Mouse (Mus musculus): ENCODE measurements around the gene Cdh4. TPM values are rescaled to one million over a fixed set of nuclear protein-coding genes. Genes with fewer than 3 reads are reported as not detected.
A peak's percentile ranks its signal among the peaks of the same experiment; 100 is the strongest.

The Cdh4 gene
- polyA plus RNA-seq, 1 experiment from 2014 or later = 32.7 TPM

DNA sequence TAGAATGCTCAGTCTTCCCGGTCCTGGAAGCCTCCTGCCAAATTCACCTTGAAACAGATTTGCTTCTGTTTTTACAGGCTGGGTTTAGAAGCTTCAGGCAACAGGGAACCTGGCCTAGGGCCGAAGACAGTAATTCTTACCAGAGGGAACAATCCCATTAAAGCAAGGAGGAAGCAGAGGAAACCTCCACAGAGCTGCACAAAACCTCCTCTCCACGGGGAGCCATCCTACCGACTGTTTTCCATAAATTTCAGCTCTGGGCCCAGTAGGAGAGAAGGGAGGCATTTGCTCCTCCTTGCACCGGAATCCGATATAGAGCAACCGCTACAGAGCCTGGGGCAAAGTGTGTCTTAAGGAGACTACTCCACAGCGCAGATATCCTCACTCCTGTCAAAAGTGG is 79.9 kb downstream of the Cdh4 start:
- Histone ChIP-seq H3K4me2 (no peak overlapping the region), H3K9me3 (peaks cover 3% of the 10 kb centered on the region; the same call in 1 of the 2 replicates), H3K4me3 (no peak overlapping the region), H3K36me3 (no peaks in the 10 kb centered on the region), H3K9ac (peak overlapping the region; percentile 14; the same call in 1 of the 2 replicates), H3K4me1 (replicated peaks) (peaks cover 78% of the 10 kb centered on the region), H3K27ac (replicated peaks) (peak overlapping the region; percentile 29; the same call in 1 of the 2 replicates), H3K27me3 (peaks cover 8% of the 10 kb centered on the region)
- ATAC-seq (ENCODE audit: low read depth) = peak; percentile 19; the same call in 1 of the 2 replicates
- 11% methylated on average over 8 of the region's 8 CpGs for WGBS

DNA sequence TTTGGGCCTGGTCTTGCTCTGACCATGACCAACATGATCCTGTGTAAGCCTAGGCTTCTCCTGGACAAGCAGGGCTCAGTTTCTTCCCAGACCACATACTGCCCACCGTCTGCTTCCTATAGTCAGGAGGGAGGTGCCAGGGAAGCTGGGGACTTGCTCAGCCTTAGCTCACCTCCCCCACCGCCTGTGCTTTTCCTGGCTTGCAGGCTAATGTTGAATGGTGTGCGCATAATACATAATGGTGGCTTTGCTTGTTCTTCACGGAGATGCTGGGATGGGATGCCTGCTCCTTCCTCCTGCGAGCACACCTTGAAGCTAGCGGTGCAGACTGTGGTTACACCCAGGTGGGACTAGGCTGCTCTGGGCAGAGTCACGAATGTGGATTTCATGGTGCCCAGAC is 84.7 kb downstream of the Cdh4 start:
- no peak overlapping the region for H3K9ac ChIP-seq
- no peak overlapping the region for H3K4me3 ChIP-seq
- no peaks in the 10 kb centered on the region for H3K9me3 ChIP-seq
- no peak overlapping the region for H3K27ac ChIP-seq (replicated peaks)
- 69% methylated on average over 7 of the region's 7 CpGs for WGBS
- H3K4me1 ChIP-seq (replicated peaks) = peaks cover 51% of the 10 kb centered on the region
- H3K4me2 ChIP-seq = no peak overlapping the region
- no peaks in the 10 kb centered on the region for H3K36me3 ChIP-seq
- ATAC-seq (ENCODE audit: low read depth) = no peak
- H3K27me3 ChIP-seq = peaks cover 13% of the 10 kb centered on the region

DNA sequence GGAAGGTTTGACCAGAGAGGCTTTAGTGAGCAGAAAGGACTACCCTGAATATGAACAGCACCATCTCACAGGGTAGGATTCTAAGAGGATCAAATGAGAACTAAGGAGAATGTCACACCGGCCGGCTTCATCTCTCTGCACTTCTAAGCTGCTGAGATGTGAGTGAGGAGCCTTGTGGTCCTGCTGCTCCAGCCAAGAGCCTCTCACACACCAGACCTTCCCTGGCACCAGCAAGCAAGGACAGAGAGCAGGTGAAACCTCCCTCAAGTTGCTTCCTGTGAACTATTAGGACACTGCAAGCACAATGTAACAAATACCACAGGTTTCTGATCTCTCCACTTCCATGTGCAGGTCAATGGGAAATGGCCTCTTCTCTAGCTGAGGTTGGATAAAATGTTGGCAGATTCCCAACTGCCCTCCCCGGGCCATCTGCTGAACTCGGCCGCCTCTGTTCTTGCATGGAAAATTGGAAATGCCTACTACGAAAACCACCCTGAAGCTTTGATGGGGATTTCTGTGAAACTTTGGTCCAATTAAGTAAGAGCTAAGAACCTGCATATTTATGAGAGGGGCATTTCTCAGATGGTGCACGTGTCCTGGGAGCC is 88.3 kb downstream of the Cdh4 start:
- no peak overlapping the region for H3K4me2 ChIP-seq
- H3K9ac ChIP-seq = no peak overlapping the region
- peaks cover 6% of the 10 kb centered on the region; the same call in 1 of the 2 replicates for H3K27me3 ChIP-seq
- no peaks in the 10 kb centered on the region for H3K36me3 ChIP-seq
- peaks cover 39% of the 10 kb centered on the region for H3K4me1 ChIP-seq (replicated peaks)
- H3K4me3 ChIP-seq = no peak overlapping the region
- no peak overlapping the region for H3K27ac ChIP-seq (replicated peaks)
- no peak for ATAC-seq (ENCODE audit: low read depth)
- WGBS = 54% methylated on average over 7 of the region's 7 CpGs
- H3K9me3 ChIP-seq = no peaks in the 10 kb centered on the region

DNA sequence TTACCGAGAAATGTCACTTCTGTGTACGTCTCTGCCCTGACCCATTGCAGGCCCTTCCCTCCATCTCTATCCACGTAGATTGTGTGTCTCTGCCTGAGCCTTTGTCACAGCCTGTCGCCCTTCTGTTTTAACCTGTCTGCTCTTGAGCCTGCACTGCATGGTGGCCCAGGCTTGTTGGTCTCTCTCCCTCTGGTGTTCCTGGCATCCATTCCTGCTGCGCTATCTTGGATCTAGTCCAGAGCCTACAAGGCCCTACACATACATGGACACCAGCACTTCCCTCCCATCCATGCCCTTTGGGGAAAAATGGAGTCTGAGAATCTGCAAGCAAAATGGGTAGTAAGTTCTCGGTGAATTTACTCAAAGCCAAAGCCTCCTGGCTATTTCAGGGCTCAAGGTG is 91.0 kb downstream of the Cdh4 start:
- WGBS = 83% methylated on average over 6 of the region's 6 CpGs
- no peak overlapping the region for H3K4me2 ChIP-seq
- H3K9ac ChIP-seq = 0 out of 2 replicates have a peak overlapping the region, but pooled peaks have one; percentile 13
- H3K9me3 ChIP-seq = no peaks in the 10 kb centered on the region
- no peaks in the 10 kb centered on the region for H3K36me3 ChIP-seq
- H3K27ac ChIP-seq (replicated peaks) = no peak overlapping the region
- no peak overlapping the region for H3K4me3 ChIP-seq
- no peak for ATAC-seq (ENCODE audit: low read depth)
- H3K27me3 ChIP-seq = peaks cover 6% of the 10 kb centered on the region; the same call in 1 of the 2 replicates
- peaks cover 48% of the 10 kb centered on the region for H3K4me1 ChIP-seq (replicated peaks)

DNA sequence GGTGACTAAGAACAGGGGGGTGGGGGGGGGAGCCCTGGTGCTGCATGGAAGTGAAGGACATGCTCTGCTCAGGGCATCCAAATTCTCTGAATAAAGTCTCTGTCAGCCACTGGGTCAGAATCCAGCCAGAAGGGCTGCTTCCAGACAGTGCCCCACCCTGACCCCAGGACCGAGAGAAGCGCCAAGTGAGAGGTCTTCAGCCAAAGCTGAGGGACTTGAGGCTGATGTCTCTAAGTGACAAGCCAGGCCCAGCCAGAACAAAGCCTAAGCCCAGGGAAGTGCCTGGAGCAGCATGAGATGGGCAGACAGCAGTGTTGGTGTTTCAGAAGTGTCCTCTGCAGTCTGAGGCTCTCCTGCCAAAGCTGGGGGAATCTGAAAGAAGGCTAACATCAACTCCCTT is 91.7 kb downstream of the Cdh4 start:
- Histone ChIP-seq H3K4me2 (no peak overlapping the region), H3K9ac (no peak overlapping the region), H3K36me3 (no peaks in the 10 kb centered on the region), H3K4me1 (replicated peaks) (peaks cover 55% of the 10 kb centered on the region), H3K9me3 (no peaks in the 10 kb centered on the region), H3K27me3 (peaks cover 2% of the 10 kb centered on the region; the same call in 1 of the 2 replicates), H3K27ac (replicated peaks) (no peak overlapping the region), H3K4me3 (no peak overlapping the region)
- 74% methylated on average over 2 of the region's 2 CpGs for WGBS
- no peak for ATAC-seq (ENCODE audit: low read depth)

DNA sequence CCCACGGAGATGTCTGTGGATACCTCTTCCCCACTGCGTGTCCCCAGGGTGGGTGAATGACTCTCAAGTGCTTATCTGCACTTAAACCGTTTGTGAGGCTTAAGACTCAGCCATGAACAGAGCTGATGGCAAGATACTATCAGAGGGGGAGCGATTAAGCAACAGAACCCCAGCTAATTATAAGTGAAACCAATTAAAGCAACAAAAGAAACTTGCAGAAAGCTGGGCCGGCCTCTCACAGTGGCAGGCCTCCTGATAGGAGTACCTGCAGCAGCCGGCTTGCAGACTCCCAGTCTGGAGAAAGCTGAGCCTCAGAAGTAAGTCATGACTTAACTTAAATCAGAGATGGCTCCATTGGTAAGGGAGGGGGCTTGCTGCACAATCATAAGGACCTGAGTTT is 93.0 kb downstream of the Cdh4 start:
- Histone ChIP-seq H3K27me3 (no peaks in the 10 kb centered on the region), H3K4me3 (no peak overlapping the region), H3K36me3 (no peaks in the 10 kb centered on the region), H3K9ac (no peak overlapping the region), H3K4me2 (no peak overlapping the region), H3K27ac (replicated peaks) (peak overlapping the region; percentile 49; the same call in 1 of the 2 replicates), H3K9me3 (no peaks in the 10 kb centered on the region), H3K4me1 (replicated peaks) (peaks cover 68% of the 10 kb centered on the region)
- WGBS = 20% methylated on average over 6 of the region's 6 CpGs
- no peak for ATAC-seq (ENCODE audit: low read depth)

DNA sequence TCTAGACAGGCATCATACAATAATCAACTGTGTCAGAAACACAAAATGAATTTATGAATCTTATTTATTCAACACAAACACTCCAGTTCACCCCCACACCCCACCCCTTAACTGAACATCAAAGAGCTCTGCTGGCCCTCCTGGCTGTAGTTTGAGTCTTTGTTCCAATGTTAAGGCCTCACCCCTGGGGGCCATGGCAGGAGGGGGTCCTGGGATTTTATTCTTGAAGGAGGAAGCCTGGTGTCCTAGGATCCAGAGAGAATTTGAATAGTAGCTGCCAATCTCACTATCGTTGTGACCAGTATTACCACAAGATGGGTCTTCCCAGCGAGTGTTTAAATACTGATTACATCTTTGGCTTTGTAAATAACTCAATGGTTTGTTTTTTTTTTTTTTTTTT is 94.5 kb downstream of the Cdh4 start:
- no peak for ATAC-seq (ENCODE audit: low read depth)
- H3K9ac ChIP-seq = no peak overlapping the region
- WGBS = 8% methylated on average over 2 of the region's 2 CpGs
- H3K4me3 ChIP-seq = no peak overlapping the region
- peak overlapping the region; percentile 86 for H3K27ac ChIP-seq (replicated peaks)
- H3K4me2 ChIP-seq = no peak overlapping the region
- no peaks in the 10 kb centered on the region for H3K36me3 ChIP-seq
- peaks cover 57% of the 10 kb centered on the region for H3K4me1 ChIP-seq (replicated peaks)
- no peaks in the 10 kb centered on the region for H3K9me3 ChIP-seq
- H3K27me3 ChIP-seq = no peaks in the 10 kb centered on the region

DNA sequence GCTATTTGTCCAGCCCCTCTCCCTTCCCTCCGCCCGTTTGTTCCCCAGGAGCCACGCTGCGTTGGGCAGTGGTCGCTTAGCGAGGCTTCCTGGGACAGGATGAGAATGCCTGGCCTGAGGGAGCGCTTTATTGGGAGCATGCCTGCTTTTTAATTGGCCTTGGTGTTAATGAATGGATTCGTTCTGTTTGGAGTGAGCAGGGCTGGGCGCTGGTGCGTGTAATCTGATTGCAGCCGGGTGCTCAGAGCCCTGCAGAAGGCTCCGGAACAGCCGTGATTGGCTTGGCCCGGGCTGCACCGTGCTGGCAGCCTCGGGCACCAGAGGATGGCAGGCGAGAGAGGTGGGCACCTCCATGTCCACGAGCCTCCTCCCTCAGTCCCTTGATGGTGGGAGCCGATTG is 95.2 kb downstream of the Cdh4 start:
- Histone ChIP-seq H3K27me3 (no peaks in the 10 kb centered on the region), H3K4me1 (replicated peaks) (peaks cover 57% of the 10 kb centered on the region), H3K9ac (peak overlapping the region; percentile 54), H3K4me2 (peak overlapping the region; percentile 43), H3K9me3 (no peaks in the 10 kb centered on the region), H3K36me3 (no peaks in the 10 kb centered on the region), H3K27ac (replicated peaks) (peak overlapping the region; percentile 86), H3K4me3 (no peak overlapping the region)
- peak; percentile 96 for ATAC-seq (ENCODE audit: low read depth)
- 1% methylated on average over 19 of the region's 19 CpGs for WGBS

DNA sequence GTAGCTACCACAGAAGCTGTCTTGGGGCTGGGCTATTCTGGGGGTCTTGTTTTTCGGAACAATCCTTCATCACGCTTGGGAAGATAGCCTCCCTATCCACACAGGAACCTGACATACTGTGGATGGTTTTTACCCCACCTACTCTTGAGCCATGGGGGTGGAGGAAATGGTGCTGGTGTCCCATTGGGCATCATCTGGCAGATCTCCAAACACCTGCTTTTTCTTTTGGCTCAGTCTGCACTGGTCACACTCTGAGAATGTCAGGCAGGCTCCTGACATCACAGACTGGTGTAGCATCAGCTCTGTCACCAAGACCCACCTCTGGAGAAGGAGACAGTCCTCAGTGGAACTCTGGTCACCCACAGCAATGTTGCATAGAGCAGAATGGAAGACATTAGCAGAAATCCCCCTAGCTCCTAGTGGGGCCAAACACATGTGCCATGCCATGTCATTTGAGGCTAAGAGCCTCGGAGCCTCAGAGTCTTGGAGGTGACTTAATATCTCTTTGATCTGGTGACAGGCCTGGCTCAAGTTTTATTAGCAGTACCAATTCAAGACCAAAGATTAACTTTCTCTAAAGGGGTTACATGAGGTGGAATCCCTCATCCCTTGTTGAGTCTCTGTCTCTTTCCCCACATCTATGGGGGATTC is 95.7 kb downstream of the Cdh4 start:
- ATAC-seq (ENCODE audit: low read depth) = peak; percentile 48
- Histone ChIP-seq H3K4me3 (no peak overlapping the region), H3K4me1 (replicated peaks) (peaks cover 57% of the 10 kb centered on the region), H3K4me2 (peak overlapping the region; percentile 43), H3K27ac (replicated peaks) (peak overlapping the region; percentile 86), H3K9me3 (no peaks in the 10 kb centered on the region), H3K36me3 (no peaks in the 10 kb centered on the region), H3K9ac (peak overlapping the region; percentile 54), H3K27me3 (no peaks in the 10 kb centered on the region)
- WGBS = 22% methylated on average over 3 of the region's 3 CpGs

DNA sequence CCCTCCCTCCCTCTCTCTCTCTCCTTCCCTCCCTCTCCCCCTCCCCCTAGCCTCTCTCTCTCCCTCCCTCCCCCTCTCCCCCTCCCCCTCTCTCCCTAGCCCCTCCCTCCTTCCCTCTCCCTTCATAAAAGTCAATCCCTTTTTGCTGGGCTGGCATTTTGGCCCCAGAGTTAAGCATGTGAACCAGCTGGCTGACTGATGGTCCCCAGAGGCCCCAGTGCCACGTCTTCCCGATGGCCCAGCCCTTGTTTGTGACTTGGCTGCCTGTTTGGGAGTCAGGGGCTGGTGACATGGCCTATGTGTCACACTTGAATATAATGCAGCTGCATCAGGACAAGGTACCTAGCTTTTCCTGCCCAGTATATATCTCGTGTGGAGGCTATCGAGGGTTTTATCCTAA is 96.3 kb downstream of the Cdh4 start:
- Histone ChIP-seq H3K4me1 (replicated peaks) (peaks cover 51% of the 10 kb centered on the region), H3K9me3 (no peaks in the 10 kb centered on the region), H3K27me3 (no peaks in the 10 kb centered on the region), H3K36me3 (no peaks in the 10 kb centered on the region), H3K4me2 (no peak overlapping the region), H3K9ac (0 out of 2 replicates have a peak overlapping the region, but pooled peaks have one; percentile 34), H3K27ac (replicated peaks) (peak overlapping the region; percentile 35; the same call in 1 of the 2 replicates), H3K4me3 (no peak overlapping the region)
- WGBS = 33% methylated on average over 4 of the region's 4 CpGs
- no peak for ATAC-seq (ENCODE audit: low read depth)

DNA sequence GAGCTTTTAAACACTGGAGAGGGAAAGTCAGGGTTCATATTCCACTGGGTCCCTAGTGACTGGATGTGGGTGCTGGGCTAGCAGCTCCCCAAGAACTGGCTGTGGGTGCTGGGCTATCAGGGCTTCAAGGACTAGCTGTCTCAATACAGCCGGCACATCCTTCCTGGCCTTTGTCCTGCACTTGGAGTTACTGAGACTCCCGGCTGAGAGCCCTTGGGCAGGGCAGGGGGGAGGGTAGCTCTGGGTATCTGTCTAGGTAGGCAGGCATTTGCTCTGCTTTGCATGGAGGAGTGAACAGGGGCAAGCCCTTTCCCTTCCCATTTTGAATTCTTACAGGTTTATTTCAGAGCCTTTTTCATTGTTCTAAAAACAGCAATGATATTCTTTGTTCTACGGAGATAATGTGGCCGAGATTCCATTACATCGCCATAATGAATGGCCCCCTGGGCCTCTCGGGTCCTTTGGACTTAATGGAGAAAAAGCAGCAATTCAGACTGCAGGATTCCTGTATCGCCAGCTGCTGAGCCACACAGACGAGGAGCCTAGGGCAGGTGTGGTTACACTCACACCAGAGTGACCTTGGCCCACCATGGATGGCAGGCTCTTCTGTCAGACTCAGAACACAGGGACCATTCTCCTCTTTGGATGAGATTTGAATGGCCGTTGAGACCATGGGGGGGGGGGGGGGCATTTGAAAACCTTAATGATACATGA is 97.5 kb downstream of the Cdh4 start:
- ATAC-seq (ENCODE audit: low read depth) = no peak
- H3K36me3 ChIP-seq = no peaks in the 10 kb centered on the region
- no peak overlapping the region for H3K4me2 ChIP-seq
- no peaks in the 10 kb centered on the region for H3K27me3 ChIP-seq
- WGBS = 4% methylated on average over 9 of the region's 9 CpGs
- H3K4me1 ChIP-seq (replicated peaks) = peaks cover 46% of the 10 kb centered on the region
- 0 out of 2 replicates have a peak overlapping the region, but pooled peaks have one; percentile 34 for H3K9ac ChIP-seq
- H3K27ac ChIP-seq (replicated peaks) = peak overlapping the region; percentile 35
- H3K9me3 ChIP-seq = no peaks in the 10 kb centered on the region
- no peak overlapping the region for H3K4me3 ChIP-seq

DNA sequence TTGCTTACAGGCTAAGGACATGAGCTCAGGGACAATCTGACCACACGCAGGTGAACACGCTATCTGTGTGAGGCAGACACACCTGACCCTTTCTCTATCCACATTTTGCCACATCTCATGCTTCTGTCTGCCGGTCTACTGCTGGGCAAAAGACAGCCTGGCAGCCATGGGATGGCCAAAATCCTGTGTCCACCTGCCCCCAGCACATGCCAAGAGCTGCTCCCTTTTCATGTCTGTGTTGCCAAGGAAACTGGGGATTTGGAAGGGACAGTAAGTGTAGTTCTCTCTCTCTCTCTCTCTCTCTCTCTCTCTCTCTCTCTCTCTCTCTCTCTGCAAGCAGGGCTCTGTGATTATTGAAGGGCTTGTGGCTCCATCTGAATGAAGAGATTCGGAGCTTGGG is 98.9 kb downstream of the Cdh4 start:
- H3K9ac ChIP-seq = no peak overlapping the region
- peaks cover 37% of the 10 kb centered on the region for H3K4me1 ChIP-seq (replicated peaks)
- no peaks in the 10 kb centered on the region for H3K27me3 ChIP-seq
- ATAC-seq (ENCODE audit: low read depth) = no peak
- no peak overlapping the region for H3K27ac ChIP-seq (replicated peaks)
- no peaks in the 10 kb centered on the region for H3K36me3 ChIP-seq
- no peak overlapping the region for H3K4me3 ChIP-seq
- 94% methylated on average over 4 of the region's 4 CpGs for WGBS
- no peak overlapping the region for H3K4me2 ChIP-seq
- H3K9me3 ChIP-seq = no peaks in the 10 kb centered on the region

Measured in neural tube, embryonic 13.5 days (tissue).